Mouse (Mus musculus): ENCODE measurements around the gene Zfp764. TPM values are rescaled to one million over a fixed set of nuclear protein-coding genes. Genes with fewer than 3 reads are reported as not detected.
A peak's percentile ranks its signal among the peaks of the same experiment; 100 is the strongest.
"Not testable (repeated sequence)": the region's sequence is repeated elsewhere in the genome, so short reads cannot be mapped to it uniquely, and the experiment has no call there.

Zfp764 gene
- total RNA-seq, 2 experiments from 2014 or later: 3.8 to 3.9 TPM

DNA sequence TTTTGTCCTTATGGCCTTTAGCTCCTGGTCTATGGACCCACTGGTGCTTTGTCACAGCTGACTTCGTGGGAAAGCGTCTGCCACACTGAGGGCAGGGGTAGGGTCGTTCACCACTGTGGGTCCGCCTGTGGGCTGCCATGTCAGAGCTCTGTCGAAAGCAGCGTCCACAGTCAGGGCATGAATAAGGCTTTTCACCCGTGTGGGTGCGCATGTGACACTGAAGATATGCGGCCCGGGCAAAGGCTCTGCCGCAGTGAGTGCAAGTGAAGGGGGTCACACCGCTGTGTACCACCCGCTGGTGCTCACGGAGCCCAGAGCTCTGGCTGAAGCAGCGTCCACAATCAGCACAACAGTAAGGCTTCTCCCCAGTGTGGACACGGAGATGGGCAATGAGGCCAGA is 15.1 kb downstream of the Zfp764 start:
- DNase-seq (ENCODE audit: low spot score in 2 of 2): no peak

DNA sequence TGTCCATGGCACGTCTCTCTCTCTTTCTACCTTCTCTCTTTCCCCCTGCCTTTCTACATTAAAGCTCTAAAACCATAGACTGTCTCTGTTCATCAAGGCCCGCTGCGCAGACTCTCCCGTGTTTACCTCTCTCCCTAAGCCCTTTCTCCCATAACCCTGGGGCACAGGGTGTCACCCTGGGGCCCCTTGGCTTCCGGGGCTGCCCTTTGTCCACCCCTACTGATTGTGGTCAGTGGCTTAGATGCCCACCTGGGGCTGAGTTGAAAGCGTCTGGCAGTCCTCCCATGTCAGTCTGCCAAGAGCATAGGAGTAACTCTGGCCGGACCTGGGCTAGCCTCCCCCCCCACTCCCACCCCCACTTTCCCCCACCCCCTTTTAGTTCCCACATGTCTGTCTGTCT is 16.3 kb downstream of the Zfp764 start:
- no peak for DNase-seq (ENCODE audit: low spot score in 2 of 2)

DNA sequence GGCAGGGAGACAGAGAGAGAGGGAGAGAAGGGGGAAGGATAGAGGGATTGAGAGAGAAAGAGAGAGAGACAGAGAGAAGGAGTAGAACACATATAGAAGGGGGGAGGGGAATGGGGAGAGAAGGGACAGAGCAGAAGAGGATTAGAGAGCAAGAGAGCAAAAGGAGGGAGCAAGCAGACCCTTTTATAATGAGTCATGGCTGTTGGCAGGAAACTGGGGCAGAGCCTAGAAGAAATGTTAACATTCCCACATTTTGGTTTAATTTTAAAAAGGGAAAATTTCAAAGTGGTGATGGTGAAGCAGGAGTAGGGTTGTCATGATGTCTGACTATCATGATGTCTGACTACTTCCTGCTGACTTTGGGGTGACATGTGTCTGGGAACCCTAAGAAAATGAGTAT is 18.4 kb downstream of the Zfp764 start:
- not testable (repeated sequence) for DNase-seq (ENCODE audit: low spot score in 2 of 2)

DNA sequence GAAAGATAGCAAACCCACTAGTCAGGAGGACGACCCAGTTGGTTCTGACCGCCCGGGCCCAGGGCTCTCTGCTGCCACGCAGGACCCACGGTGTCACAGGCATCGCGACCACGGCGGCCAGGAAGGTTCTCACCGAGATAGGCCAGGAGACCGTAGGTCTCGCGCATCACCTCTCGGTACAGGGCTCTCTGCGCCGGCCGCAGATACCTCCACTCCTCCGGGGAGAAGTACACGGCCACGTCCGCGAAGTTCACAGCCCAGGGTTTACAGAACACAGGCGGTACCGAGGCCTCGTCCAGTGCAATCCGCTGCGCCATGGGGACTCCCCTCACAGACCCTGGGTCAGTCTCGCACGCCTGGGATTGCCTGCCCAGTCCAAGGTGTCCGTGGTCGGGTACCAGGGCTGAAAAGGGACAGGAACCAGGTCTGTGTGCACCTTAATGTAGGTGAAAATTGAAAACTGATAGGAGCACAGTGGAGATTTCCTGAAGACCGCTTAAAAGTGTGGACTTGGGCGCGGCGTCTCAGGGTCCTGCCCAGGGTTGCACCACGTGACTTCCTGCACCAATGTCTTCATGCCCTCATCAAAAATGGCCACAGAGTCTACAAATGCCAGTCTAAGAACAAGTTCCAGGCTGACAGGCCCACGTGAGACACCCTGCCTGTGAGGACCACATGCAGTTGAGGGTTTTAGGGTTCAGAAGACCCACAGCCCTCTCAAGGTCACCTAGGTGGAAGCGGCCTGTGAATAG is 19.8 kb downstream of the Zfp764 start, which contains the start of gene 9130019O22Rik:
Gene 9130019O22Rik (minus strand): TSS at position 526 of the 752 bp plus-strand sequence.
- peak; percentile 72 to 97 for DNase-seq (ENCODE audit: low spot score in 2 of 2)

DNA sequence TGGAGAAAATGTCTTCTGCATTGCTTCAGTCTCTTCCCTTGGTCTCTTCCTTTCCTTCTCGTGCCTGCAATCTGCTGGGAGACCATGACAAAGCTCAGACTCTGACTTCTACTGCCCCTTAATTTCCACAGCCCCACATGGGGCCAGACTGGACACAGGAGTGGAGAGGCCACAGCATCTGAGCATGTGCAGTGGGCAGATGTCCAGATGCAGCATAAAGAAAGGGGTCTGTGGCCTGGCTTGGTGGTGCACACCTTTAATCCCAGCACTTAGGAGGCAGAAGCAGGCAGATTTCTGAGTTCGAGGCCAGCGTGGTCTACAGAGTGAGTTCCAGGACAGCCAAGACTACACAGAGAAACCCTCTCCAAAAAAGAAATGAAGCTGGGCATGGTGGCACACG is 21.1 kb downstream of the Zfp764 start:
- not testable (repeated sequence) for DNase-seq (ENCODE audit: low spot score in 2 of 2)

DNA sequence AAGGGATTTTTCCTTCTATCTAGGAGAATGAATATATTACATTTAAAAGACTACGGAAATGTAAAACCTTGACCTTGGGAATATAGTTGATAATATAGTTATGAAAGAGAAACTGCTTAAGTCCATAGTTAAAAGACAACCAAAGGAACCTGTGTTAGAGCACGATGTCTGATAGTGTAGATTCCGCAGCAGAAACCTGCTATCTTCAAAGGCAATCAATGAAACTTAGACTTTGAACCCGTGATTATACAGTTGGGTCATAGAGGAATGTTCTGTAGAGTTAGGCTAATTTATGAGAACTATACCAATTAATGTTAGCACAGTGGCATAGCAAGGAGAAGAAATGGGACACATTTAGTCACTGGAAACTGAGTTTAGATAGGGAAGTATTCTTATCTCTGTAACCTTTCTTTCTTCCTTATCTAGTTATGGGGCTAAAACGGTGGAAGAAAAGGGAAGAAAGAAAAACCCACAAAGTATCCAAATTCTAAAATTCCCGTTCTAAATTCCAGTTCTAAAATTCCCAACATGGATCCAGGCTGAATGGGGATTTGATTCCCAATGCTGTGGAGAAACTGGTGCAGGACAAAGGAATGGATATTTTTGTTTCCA is 28.2 kb downstream of the Zfp764 start:
- no peak for DNase-seq (ENCODE audit: low spot score in 2 of 2)

DNA sequence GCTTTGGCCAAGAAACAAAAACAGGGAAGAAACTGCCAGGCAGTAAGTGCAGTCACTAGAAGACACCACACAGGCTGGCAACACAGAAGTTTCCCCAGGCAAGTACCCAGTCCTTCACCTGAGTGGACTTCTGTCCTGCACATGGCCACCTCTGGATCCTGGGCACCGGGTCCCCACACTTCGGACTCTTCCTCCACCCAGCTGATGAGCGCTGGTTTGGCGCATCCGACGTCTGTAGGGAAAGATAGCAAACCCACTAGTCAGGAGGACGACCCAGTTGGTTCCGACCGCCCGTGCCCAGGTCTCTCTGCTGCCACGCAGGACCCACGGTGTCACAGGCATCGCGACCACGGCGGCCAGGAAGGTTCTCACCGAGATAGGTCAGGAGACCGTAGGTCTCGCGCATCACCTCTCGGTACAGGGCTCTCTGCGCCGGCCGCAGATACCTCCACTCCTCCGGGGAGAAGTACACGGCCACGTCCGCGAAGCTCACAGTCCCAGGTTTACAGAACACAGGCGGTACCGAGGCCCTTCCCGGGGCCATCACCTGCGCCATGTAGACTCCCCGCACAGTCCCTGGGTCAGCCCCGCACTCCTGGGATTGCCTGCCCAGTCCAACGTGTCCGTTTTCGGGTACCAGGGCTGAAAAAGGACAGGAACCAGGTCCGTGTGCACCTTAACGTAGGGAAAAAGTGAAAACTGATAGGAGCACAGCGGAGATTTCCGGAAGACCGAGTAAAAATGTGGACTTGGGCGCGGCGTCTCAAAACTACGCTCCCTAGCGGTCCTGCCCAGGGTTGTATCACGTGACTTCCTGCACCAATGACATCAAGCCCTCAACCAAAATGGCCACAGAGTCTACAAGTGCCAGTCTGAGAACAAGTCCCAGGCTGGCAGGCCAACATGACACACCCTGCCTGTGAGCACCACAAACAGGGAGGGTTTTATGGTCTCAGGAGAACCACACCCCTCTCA is 31.1 kb downstream of the Zfp764 start, which contains the start of gene Zfp747:
Gene Zfp747 (minus strand): TSS at position 780 of the 975 bp plus-strand sequence.
- DNase-seq (ENCODE audit: low spot score in 2 of 2): peak; percentile 86 to 97

DNA sequence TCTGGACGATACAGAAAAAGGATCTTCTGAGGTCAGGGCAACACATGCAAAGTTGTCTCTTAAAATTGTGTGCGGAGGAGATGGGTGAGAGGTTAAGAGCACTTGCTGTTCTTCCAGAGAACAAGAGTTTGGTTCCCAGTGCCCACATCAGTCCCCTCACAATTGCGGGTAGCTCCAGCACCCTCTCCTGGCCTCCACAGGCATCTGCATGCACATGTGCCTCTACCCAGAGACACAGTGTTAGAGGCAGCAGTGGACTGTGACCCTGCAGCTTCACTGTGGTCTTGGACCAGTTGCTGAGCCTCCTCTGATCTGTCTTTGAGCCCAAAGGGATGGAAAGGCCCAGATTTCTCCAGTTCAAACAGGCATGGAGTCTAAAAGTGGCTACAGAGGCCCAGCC is 34.8 kb downstream of the Zfp764 start:
- not testable (repeated sequence) for DNase-seq (ENCODE audit: low spot score in 2 of 2)

DNA sequence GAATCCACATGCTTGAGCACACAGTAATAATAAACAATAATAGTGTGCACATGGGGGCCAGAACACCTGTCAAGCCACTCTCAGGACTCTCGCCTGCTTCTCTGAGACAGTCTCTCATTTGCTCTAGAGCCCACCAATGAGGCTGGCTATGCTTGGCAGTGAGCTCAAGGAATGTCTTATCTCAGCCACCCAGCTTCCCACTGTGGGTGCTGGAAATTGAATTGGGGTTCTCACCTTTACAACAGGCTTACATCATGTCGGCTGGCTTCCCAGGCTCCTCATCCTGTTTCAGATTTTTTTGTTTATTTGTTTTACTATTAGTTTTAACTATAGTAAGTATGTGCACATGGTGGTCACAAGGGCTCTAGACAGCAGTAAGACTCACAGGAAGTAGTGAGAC is 35.4 kb downstream of the Zfp764 start:
- DNase-seq (ENCODE audit: low spot score in 2 of 2): no peak

DNA sequence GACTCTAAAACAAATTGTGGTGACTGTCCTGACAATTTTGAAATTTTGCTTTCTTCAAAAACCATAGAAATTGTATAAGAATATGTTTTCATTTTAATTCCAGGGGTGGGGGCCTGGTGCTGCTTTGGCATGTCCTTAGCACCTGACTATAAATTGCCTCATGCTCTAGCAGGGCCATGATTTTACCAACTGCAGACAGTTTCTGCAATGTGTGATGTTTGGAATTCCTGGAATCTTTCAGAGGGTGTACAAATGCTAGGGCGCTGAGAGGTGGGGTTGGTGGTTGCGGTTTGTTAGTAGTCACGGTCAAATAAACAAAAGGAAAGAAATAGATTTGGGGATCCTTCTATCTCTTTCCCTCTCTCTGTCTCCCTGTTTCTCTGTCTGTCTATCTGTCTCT is 40.4 kb downstream of the Zfp764 start:
- DNase-seq (ENCODE audit: low spot score in 2 of 2): no peak

DNA sequence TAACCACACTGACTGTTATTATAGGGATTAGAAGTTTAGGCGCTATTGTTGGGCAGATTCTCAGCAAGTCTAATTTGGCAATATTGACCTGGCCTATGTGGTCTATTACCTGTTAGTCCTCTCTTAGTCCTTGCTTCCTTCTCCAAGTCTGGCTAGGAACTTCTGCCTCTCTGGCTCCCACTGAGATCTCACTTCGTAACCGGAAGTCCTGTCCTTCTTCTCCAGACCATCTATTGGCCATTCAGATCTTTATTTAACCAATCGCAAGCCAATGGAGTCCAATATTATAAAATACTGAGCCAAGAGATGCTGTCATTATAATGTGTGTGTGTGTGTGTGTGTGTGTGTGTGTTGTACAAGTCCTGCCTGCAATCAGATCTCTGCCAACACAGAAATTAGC is 42.5 kb downstream of the Zfp764 start:
- DNase-seq (ENCODE audit: low spot score in 2 of 2): no peak

DNA sequence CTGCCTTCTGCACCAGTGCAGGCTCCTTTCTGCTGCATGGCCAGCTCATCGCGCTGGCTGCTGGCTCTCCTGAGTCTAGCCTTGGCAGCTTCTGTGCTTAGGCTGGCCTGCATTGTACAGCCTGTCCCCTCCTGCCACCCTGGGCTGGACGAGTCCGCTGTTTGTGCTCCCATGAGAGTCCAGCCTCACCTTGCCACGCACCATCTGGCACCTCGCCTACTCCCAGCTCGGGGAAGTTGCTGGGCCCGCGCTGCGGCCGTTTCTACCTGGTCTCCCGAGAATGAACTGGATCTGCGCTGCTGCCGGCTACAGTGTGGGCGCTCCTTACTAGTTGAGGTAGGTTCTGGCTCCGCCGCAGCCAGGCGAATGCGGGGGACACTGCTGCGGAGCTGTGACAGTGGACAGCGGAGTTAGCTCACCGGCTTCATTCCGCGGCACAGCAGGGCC is 43.1 kb downstream of the Zfp764 start:
- no peak for DNase-seq (ENCODE audit: low spot score in 2 of 2)

DNA sequence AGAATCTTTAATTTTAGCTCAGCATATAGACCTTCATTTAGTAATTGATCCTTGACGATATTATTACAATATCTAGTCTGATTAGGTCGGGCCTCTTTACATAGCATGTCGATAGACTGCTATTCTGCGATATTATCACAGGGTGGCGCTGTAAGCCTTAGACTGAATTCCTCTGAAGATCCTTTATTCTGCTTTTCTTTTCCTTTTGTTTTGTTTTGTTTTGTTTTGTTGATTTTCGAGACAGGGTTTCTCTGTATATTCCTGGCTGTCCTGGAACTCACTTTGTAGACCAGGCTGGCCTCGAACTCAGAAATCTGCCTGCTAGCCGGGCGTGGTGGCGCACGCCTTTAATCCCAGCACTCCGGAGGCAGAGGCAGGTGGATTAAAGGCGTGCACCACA is 44.2 kb downstream of the Zfp764 start:
- peak in 1 of 2 experiments; percentile 49 for DNase-seq (ENCODE audit: low spot score in 2 of 2)

DNA sequence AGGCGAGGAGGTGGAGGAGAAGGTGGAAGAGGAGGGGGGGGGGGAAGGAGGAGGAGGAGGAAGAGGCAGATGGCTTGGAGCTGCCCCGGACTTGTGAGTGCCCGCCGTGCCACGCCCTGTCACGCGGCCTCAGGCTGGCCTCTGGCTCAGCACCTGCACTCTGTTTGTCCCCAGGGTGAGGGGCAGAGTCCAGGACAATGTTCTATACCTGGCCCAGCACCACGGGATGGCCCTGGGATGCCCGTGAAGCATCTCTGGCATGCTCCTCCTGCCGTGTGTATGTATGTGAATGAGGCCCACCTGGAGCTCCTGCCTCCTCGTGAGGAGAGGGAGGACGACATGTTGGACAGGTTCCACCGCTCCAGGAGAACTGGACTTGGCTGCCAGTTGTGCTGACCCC is 45.2 kb downstream of the Zfp764 start:
- DNase-seq (ENCODE audit: low spot score in 2 of 2): no peak

DNA sequence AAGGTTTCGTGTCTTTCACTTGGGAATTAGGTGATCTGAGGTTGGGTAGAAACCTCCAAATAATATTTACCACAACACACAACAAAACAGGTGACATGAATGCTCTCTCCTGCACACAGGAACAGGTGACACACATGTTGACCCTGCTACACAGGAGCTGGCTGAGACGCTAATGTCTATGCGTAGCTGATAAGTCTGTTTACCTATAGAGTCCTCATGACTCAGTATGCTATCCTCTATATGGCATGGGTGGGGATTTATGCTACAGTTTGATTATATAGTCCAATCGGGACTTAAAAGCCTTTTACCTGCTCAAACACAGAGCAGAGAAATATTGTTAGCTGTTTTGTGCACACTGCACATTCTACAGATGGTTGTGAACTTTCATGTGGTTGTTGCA is 46.4 kb downstream of the Zfp764 start:
- no peak for DNase-seq (ENCODE audit: low spot score in 2 of 2)

DNA sequence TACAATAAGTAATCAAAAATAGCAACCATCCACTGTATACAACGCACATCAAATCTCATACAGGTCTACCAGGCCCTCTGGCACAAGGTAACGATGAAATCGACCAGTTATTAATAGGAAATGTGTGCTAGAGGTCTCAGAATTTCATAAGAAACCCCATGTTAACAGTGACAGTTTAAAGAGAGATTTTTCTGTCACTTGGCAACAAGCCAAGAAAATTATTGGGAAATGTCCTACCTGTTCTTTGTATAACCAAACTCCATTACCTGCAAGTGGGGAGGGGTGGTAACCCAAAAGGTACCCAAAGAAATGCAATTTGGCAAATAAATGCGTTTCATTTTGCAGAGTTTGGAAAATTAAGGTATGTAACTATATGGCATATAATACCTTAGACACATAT is 48.1 kb downstream of the Zfp764 start:
- no peak for DNase-seq (ENCODE audit: low spot score in 2 of 2)

DNA sequence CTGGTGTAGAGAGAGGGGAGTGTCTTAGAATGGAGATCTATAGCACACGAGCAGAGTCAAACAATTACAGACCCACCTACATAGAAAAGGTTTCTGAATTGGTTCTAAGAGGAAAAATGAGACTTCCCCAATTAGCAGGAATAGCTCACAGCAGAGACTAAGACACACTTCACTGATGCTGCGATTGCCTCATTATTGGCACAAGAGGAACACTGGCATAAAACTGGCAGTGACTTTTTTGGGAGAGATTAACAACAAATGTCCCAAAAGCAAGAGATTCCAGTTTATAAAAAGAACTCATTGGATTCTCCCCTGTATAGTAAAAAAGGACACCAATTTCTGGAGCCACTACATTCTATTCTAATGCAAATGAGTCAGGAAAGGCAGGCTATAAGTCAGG is 48.8 kb downstream of the Zfp764 start:
- DNase-seq (ENCODE audit: low spot score in 2 of 2): no peak

DNA sequence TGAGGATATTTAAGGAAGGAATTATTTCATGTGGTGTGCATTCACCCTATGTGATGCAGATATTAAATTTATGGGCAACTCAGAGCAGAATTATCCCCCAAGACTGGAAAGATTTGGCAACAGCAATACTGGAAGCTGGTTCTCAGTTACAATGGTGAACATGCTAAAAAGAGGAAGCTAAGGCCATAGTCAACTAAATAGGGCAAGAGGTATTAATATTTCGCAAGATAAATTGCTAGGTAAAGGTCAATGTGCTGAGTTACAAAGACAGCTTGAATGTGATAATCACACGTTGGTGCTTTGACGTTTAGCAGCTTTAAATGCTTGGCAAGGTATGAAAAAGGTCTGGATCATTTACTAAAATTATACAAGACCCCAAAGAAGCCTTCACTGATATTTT is 50.8 kb downstream of the Zfp764 start:
- no peak for DNase-seq (ENCODE audit: low spot score in 2 of 2)

All from layer of hippocampus, adult 18-20 months (tissue).